Mouse (Mus musculus): Measurements from ENCODE around the gene Exoc3l. TPM values are rescaled to one million over a fixed set of nuclear protein-coding genes. Genes with fewer than 3 reads are reported as not detected.
"Not testable (repeated sequence)": the region's sequence is repeated elsewhere in the genome, so short reads cannot be mapped to it uniquely, and the experiment has no call there.

The Exoc3l gene
- total RNA-seq, 2 experiments from 2014 or later = 6.0 to 7.2 TPM

DNA sequence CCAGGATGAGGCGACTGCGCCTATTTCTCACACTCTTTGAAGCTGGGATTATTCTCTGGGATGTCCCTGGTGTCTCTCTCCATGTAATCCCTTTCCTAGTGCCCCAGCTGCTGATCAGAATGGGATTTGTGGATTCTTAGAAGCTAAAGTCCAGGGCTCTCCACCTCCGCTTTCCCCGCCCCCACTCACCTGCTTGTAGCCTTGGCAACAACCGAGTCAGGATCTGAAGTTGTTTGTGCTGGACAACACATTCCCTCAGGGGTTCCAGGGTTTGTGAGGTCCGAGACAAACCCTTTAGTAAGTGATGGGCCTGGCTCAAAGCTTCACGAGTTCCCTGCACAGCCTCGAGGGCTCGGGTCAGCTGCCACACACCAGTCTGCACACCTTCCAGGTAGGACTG is 1.1 kb downstream of the Exoc3l start:
- DNase-seq = no peak
- intact Hi-C loops (cut with DNase I) = no loop called here

DNA sequence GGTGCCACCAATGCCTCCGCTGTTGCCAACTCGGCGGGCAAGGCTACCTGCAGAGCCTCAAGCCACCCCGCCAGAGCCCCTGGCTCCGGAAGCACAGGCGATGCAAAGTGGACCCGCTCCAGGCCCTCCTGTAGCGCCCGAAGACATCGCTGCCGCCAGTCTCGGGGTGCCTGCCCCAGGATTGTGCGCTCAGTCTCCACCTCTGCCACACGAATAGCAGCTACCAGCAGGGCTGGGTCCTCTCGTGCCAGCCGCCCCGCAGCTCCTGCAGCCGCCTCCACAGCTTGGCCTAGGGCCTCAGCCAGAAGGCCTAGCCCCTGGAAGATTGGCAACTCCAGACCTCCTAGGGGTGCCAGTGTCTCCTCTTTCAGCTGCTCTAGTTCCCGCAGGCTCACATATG is 2.5 kb downstream of the Exoc3l start:
- intact Hi-C loops (cut with DNase I) = no loop called here
- peak; percentile 75 for DNase-seq

DNA sequence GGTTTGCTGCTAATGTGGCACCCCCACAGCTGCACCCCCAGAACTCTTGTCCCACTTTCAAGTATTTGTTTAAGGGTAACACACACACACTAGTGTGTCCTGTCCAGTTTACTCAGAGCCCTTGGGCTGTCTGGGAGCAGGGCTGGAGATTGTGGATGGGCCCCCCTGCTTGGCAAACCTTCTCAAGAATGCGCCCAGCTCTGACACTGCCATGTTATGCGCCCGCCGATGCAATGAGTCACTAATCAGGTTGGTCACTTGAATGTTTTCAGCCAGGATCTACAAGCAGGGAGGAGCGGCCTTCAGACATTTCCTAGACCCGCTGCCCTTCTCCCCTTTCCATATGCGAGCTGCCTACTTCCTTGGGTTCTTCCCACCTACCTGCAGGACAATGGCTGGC is 3.4 kb downstream of the Exoc3l start:
- intact Hi-C loops (cut with DNase I) = no loop called here

DNA sequence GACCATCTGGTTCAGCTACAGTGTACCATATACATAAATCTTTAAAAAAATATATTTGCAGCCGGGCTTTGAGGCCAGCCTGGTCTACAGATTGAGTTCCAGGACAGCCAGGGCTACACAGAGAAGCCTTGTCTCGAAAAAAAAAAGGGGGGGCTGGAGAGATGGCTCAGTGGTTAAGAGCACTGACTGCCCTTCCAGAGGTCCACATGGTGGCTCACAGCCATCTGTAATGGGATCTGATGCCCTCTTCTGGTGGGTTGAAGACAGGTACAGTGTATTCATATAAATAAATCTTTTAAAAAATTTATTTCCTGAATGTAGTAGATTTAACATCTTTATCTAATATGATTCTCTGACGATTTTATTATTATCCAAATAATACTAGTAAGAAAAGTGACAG is 4.1 kb downstream of the Exoc3l start:
- intact Hi-C loops (cut with DNase I); DNase-seq: not testable (repeated sequence)

More for the DNA sequence above, 3.4 kb downstream of the Exoc3l start:
- no peak for DNase-seq

DNA sequence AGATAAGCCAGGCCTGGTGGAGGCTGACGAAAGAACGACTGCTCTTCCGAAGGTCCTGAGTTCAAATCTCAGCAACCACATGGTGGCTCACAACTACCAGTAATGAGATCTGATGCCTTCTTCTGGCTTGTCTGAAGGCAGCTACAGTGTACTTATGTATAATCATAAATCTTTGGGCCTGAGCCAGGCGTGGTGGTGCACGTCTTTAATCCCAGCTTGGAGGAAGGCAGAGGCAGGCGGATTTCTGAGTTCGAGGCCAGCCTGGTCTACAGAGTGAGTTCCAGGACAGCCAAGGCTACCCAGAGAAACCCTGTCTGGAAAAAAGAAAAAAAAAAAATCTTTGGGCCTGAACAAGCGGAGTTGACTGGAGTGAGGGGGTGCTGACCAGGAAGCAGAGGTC is 4.5 kb downstream of the Exoc3l start:
- intact Hi-C loops (cut with DNase I); DNase-seq: not testable (repeated sequence)

DNA sequence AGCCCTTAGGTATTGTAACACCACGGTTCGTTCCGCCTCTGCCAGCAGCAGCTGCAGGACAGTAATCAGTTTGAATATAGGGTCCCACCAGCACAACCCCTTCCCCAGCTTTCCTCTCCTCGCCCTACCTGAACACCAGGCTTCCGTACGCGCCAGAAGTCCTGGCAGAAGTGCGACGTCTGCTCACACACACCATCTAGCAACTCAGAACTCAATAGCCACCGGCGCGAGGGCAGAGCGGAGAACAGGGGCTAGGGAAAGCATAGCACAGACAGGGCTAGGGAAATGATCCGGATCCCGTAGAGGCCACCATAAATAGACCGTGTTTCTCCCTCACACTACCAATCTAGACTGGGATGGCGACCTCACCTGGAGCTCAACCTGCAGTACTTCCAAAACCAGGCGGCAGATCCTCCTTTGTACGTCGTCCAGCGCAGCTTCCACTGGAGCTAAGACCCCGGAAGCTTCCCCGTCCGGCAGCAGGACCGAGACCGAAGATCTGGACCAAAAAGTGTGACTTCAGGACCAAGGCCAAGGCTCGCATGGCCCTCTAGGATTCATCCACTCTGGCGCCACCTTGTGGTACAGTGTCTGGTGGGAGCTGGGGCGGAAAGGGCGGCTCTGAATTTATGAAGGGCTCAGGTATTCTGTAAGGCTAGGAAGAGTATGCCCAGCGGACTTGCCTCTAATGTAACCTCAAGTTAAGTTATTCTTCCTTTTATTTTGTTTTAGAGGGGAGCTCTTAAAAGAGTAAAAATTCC is 5.2 kb downstream of the Exoc3l start:
- peak; percentile 94 for DNase-seq
- intact Hi-C loops (cut with DNase I) = no loop called here

DNA sequence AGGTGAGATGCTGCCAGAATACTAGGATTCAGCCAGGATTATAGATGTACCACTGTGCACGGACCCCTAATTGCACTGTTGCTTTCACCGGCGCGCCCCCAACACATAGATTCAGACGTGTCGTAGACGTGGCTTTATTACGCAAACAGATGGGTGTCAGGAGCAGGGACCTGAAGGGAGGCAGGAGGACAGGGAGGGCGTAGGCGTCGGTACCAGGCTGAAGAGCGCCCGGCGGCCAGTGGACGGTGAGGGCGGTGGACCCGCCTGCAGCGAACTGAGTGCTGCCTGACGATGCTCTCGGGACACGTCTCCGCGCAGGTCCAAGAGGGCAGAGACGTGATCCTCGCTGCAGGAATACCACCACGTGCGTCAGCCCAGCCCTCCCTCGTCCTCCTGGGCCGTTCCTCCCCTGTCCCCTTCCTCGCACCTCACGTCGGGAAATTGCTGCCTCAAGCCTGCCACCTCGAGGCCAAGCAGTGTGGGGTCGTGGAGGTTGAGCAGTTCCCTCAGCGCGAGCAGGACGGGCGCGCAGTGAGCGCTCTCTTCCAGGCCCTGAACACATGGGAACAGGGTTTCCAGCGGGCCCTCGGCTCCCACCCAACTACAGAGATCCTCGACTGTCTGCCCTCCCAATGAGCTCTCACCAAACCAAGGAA is 6.0 kb downstream of the Exoc3l start, which contains the start of gene 4931428F04Rik:
Gene 4931428F04Rik, minus strand, starts transcription at position 60 of the 656 bp plus-strand sequence.
- peak; percentile 73 for DNase-seq
- intact Hi-C loops (cut with DNase I) = no loop called here

DNA sequence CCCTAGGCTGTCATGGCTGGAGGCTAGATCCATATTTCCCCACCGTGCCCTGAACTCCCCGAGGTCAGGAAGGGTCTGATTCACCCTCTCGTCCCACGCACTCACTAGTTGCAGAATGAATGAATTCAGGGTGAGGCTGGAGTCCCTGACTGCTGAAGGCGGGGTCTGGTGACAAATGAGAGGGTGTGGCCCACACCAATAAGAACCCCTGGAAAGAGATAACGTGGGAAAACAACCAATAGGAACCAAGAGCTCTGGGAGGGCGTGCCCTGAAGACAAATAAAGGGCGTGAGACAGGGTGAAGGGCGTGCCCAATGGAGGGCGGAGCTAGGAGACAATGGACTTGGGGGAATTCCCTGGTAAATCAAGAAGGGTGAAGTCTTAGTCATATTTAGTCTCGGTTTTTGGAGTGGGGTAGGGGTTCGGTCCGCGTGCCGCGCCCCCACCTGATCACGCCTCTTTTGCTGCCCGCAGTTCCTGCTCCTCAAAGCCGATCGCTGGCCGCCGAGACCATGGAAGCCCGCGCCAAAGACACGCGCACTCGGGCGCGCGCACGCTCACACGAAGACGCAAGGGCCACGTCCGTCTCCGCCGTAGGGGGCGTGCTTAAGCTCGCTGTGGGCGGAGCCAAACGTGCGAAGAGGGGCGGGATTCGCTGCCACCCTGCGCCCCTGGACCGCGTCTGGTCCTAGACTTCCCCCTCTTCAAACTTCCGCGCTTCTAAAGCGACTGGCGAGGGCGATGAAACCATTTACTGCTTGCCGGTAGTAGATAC is 6.8 kb downstream of the Exoc3l start:
- peak; percentile 98 for DNase-seq
- intact Hi-C loops (cut with DNase I) = no loop called here

DNA sequence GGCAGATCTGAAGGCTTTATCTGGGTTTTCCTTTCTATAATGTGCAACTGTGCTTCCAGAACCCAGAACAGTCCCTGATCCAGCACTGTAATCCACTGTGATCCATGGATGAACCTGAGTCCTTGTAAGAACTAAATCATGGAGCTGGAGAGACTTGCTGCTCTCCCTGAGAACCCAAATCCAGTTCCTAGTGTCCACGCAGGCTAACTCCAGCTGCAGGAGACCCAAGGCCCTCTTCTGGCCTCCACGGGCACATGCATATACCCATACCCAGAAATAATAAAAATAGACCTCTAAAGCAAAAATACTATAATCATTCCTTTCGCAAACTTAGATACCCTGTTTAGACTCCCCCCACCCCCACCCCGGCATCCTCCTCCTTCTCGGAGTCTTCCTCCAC is 7.7 kb downstream of the Exoc3l start:
- no peak for DNase-seq
- intact Hi-C loops (cut with DNase I) = no loop called here

DNA sequence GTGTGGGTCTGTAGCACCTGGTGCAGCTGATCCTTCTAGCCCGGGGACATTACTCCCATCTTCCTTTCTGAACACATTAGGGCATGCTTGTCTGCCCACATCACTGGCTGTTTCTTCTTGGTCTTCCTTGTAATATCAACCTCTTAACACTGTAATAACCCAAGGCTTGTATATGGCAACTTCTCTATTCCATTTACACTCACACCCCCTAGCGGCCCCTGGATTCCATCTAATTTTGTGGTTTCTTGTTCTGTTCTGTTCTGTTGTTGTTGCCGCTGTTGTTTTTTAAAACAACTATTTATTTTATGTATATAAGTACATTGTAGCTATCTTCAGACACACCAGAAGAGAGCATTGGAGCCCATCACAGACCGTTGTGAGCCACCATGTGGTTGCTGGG is 9.0 kb downstream of the Exoc3l start:
- intact Hi-C loops (cut with DNase I) = no loop called here

DNA sequence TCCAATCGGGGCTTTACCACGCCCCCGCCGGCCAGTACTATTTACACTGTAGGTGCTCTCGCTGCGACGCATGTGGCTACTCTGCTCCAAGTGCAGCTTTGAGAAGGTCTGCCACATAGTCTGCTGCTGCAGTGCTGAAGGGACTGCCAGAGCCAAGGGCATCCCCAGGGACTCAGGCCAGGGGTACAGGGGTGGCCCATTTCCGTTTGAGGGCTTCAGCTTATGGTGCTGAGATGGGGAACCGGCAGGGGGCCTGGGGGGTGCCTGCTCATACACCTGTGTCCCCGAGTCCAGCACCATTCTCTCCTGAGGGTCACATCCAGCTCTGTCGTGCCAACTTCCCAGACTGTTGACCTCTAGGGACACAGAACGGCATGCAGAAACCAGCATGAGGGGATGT is 10.4 kb downstream of the Exoc3l start:
- no peak for DNase-seq
- intact Hi-C loops (cut with DNase I) = no loop called here

More for the DNA sequence above, 9.0 kb downstream of the Exoc3l start:
- DNase-seq = no peak

DNA sequence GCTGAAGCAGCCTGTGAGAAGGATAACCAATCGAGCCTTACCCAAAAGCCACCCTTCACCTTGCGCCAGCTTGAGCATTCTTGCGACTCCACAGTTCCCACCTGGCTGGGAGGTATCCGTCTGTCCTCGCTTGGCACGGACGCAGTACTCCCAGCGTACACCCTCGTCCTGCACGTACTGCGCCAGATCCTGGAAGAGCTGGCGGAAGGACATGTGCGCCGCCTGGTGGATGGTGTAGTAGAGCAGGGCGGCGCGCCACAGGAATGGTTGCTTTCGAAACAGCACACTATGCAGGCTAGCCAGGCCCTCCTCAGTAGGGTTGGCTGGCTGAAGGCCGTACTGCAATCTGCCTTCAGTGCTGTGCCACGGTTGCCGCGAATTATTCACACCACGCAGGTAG is 12.8 kb downstream of the Exoc3l start:
- no peak for DNase-seq
- intact Hi-C loops (cut with DNase I) = no loop called here

DNA sequence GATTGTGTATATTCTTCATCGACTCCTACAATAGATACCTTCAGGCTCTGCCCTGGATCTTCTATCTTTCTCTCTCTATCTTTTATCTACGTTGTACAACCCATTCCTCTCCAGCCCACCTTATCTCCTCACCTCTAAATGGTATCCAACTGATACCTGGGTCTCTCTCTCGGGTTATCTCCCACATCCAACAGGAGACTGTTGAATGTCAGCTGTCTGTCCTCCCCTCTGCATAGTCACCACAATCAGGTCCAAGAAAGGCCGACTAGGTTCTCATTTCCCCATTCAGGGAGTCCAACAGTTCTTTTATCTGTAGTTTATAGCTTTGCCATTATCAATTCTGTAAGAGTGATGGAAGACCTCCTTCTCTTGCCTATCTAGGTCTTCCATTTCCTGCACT is 13.7 kb downstream of the Exoc3l start:
- no peak for DNase-seq
- intact Hi-C loops (cut with DNase I) = no loop called here

DNA sequence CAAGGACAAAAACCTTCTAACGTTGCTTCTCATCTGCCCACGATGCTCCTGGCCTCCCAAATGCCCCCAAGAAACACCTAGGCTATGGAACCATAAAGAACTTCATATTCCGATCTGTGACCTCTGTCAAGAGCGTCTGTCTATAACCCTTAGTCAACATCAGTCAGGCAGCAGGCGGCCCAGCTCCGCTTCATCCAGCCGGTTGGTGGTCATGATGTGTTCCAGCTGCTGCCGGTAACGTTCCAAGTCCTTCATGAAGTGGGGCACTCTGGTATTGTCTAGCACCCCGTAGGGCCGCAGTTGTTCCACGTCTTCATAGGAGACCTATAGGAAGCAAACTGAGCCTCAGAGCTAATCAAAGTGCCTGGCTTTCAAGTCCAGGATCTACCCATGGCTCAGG is 14.1 kb downstream of the Exoc3l start:
- intact Hi-C loops (cut with DNase I) = no loop called here
- DNase-seq = no peak

DNA sequence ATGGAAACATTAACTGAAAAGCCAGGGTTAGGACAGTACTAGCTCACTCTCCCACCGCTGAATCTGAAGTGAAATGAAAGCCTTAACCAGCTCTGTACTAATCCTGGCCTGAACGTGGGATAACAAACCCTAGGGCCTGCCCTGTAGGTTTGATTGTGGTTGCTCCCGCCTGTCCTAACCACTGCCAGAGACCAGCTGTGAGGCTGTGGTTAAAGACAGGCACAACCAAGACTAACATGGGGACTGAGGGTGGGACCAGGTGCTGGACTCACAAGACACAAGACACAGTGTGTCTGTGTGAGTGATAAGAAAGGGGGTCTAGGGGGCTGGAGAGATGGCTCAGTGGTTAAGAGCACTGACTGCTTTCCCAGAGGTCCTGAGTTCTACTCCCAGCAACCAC is 15.3 kb downstream of the Exoc3l start:
- no peak for DNase-seq
- intact Hi-C loops (cut with DNase I) = no loop called here

DNA sequence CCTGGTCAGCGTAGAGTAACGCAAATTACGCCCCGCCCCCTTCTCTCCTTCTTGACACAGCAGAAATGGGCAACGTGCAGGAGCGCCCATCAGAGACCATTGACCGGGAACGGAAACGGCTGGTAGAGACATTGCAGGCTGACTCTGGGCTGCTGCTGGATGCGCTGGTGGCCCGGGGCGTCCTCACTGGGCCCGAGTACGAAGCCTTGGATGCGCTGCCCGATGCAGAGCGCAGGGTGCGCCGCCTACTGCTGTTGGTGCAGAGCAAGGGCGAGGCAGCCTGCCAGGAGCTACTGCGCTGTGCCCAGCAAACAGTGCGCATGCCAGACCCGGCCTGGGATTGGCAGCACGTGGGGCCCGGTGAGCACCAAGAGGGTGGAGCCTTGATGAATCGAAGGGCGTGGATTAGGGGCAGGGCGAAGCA is 17.0 kb downstream of the Exoc3l start:
- DNase-seq = peak; percentile 89
- intact Hi-C loops (cut with DNase I) = no loop called here

DNA sequence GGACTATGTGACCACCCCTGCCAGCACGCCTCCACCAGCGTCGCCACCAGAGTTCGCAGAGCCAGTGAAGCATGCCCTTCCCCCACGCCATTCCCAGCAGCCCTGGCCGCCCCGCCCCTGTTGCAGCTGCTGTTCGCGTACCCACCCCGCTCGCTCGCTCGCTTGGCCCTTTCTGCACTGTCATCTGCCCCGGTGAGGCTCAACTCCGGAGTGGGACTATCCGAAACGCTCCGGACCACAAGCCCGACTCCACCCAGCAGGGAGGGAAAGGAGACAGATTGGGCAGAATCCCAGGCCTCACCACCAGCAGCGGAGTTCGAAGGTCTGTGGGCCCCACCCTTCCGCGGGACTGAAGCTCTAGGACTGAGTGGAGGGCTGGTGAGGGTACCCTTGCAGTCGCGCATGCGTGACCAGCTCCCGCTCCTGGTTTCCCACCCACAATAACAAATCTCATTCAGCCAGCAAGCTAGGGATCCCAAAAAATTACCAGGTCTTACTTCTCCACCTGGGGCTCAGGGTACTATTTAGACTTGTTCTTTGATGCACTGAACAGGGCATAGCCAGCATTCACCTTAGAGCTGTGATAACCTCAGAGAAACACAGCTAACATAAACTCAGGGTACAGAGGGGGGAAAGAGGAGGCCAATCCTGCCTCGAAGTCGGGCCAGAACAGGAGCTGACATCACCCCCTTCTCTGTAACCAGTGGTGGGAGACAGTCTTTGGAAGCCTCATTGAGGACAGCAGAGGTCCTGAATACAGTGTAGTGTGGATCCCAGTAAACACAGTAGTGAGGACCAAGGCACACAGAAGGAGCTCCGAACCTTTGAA is 19.4 kb downstream of the Exoc3l start:
- intact Hi-C loops (cut with DNase I) = no loop called here
- DNase-seq = peak; percentile 51

DNA sequence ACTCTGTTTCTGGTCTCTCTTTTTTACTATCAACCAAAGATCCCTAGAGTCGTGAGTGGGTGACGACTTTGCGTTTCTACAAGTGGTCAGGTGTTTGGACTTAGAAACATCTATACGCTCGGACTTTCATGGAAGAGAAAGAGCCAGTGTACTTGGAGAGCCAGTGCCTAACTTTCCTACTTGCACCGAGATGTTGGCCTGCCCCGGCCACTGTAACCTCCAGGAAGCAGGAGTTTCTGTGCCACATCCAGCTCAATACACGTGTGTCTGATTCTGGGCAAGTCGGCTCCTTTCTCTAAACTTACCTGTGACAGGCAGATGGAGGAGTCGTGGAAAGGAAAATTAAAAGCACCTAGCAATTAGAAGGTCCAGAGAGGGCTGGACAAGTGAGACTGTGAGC is 20.1 kb downstream of the Exoc3l start, which contains the start of gene Nol3:
Gene Nol3, plus strand, starts transcription at position 301 of the 400 bp plus-strand sequence.
- DNase-seq = no peak
- intact Hi-C loops (cut with DNase I) = no loop called here

DNA sequence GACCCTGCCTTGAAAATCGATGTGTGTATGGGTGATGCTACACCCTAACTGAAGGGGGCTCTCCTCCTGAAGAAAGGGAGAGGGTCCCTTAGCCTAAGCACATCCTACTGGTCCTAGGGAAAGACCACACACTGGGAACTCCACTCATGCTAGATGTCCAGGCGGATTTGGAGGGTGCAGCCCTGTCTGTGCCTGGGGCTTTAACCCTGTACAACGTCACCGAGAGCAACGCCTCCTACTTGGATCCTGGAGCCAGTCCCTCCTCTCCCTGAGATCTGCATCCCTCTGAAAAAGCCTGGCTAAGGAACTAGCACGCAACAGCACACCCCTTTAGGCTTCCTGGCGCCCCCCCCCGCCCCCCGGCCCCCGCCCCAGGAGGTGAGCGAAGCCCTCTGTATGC is 20.5 kb downstream of the Exoc3l start:
- intact Hi-C loops (cut with DNase I) = no loop called here
- DNase-seq = no peak

DNA sequence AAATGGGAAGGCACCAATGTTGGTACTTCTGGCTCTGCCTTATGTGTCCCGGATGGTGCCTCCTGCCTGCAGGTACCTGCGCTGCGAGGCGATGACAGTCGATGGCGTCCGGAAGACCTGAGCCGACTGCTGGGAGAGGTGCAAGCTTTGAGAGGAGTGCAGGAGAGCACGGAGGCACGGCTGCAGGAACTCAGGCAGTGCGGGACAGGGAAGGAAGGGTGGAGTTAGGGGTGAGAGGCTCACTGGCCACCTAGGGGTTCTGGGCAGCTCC is 25.1 kb downstream of the Exoc3l start:
- DNase-seq = no peak
- intact Hi-C loops (cut with DNase I) = no loop called here

All from left cerebral cortex, postnatal 4 days (tissue).